Mouse (Mus musculus): ENCODE measurements at regions not wholly inside any gene's neighbourhood (a gene's known extent, or its start where the extent isn't known, plus 50 kb on each side); places are given as distances from the start of the nearest gene placed in this dataset.

DNA sequence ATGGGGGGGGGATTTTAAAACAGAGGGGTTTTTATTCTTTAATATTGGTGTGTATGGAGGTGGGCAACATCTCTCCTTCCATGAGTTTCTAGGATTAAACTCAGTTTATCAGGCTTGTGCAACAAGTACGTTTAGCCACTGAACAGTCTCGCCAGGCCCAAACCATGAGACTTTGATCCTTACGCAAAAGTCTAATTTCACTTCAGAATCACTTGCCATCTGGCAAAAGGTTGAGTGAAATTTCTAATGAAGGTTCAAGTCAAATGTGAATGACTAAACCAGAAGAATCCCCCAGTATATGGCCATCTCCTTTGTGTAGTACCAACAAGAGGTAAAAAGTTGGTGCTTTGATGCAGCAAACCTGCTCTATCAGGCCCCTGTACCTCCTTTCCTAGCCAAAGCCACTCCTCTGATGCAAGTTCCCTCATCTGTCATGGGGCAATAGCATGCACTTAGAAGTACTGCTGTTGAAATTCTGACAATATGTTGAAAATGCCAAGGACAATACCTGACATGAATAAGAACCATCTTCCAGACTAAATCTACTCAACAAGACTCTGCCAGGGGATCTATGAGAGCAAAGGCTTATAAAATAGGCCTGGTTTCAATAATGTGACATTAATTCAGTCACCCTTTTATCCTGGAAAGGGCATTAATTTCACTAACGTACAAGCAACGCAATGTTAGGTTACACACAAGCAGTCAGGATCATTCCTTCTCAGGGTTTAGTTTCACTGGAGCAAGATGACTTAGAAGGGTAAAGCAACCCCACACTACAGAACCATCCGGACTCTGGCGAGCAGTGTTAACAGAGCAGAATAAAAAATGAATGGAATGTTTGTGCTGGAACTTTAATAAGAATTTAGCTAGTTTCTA lies 51.9 kb upstream of the Nampt start:
- ATAC-seq (ENCODE audit: low FRiP score): no peak
- whole genome bisulfite sequencing: 90% methylated on average over 7 of the region's 7 CpGs
- Histone ChIP-seq H3K9me3 (ENCODE audit: low read length) (no peaks in the 10 kb centered on the region), H3K36me3 (ENCODE audit: insufficient read depth, low read length) (no peaks in the 10 kb centered on the region), H3K27me3 (ENCODE audit: insufficient read depth, low read length) (no peaks in the 10 kb centered on the region), H3K4me3 (ENCODE audit: low read depth, low read length) (no peak overlapping the region), H3K4me1 (ENCODE audit: insufficient read depth, low read length) (no peaks in the 10 kb centered on the region), H3K27ac (ENCODE audit: low read depth, low read length) (no peak overlapping the region), H3K4me2 (ENCODE audit: low read depth, low read length, poor library complexity, severe bottlenecking) (no peak overlapping the region), H3K9ac (replicated peaks; ENCODE audit: low read length, poor library complexity, severe bottlenecking) (no peak overlapping the region)
- no peak for TF ChIP-seq CTCF (IDR thresholded peaks at IDR 0.05)
- DNase-seq (ENCODE audit: low spot score): no peak

- Histone ChIP-seq H3K27ac (ENCODE audit: low read depth, low read length) (no peak overlapping the region), H3K9me3 (ENCODE audit: low read length) (no peaks in the 10 kb centered on the region), H3K36me3 (ENCODE audit: insufficient read depth, low read length) (no peaks in the 10 kb centered on the region), H3K27me3 (ENCODE audit: insufficient read depth, low read length) (no peaks in the 10 kb centered on the region), H3K4me2 (ENCODE audit: low read depth, low read length, poor library complexity, severe bottlenecking) (no peak overlapping the region), H3K4me3 (ENCODE audit: low read depth, low read length) (no peak overlapping the region), H3K9ac (replicated peaks; ENCODE audit: low read length, poor library complexity, severe bottlenecking) (no peak overlapping the region), H3K4me1 (ENCODE audit: insufficient read depth, low read length) (no peaks in the 10 kb centered on the region)
- DNase-seq (ENCODE audit: low spot score) (no peak), ATAC-seq (ENCODE audit: low FRiP score) (no peak)
- no peak for TF ChIP-seq CTCF (IDR thresholded peaks at IDR 0.05)
- 83% methylated on average over 3 of the region's 3 CpGs for WGBS
Measured at GRCm38 (mm10) chr12:32768082-32768743, 51.1 kb upstream of the Nampt start.

- Histone ChIP-seq H3K27me3 (ENCODE audit: insufficient read depth, low read length) (no peaks in the 10 kb centered on the region), H3K4me3 (ENCODE audit: low read depth, low read length) (no peak overlapping the region), H3K9me3 (ENCODE audit: low read length) (no peaks in the 10 kb centered on the region), H3K4me1 (ENCODE audit: insufficient read depth, low read length) (no peaks in the 10 kb centered on the region), H3K9ac (replicated peaks; ENCODE audit: low read length, poor library complexity, severe bottlenecking) (no peak overlapping the region), H3K4me2 (ENCODE audit: low read depth, low read length, poor library complexity, severe bottlenecking) (no peak overlapping the region), H3K27ac (ENCODE audit: low read depth, low read length) (no peak overlapping the region), H3K36me3 (ENCODE audit: insufficient read depth, low read length) (no peaks in the 10 kb centered on the region)
- TF ChIP-seq CTCF (IDR thresholded peaks at IDR 0.05): no peak
- DNase-seq (ENCODE audit: low spot score) (no peak), ATAC-seq (ENCODE audit: low FRiP score) (no peak)
- 77% methylated on average over 3 of the region's 3 CpGs for WGBS
Measured at GRCm38 (mm10) chr12:32768744-32769535, 50.4 kb upstream of the Nampt start.

All from midbrain, postnatal 0 days (tissue).